Mouse (Mus musculus) heart, embryonic 15.5 days (tissue): ENCODE results near the gene Eml1. TPM values are rescaled to one million over a fixed set of nuclear protein-coding genes. Genes with fewer than 3 reads are reported as not detected.
"Not testable (repeated sequence)": the region's sequence is repeated elsewhere in the genome, so short reads cannot be mapped to it uniquely, and the experiment has no call there.

Experiments
- ATAC-seq: fragments of 200-750 bp; cut with Nextera tagmentation; replicated peaks from 2 replicates; pipeline ENCODE4 v1.8.0; 2017; ENCODE audit warnings: low read depth, moderate TSS enrichment; ENCODE audit not compliant: insufficient number of reproducible peaks, insufficient read depth, low FRiP score
- H3K27ac ChIP-seq: fragments of 300-500 bp; sonication (generic); 2 replicates; pipeline ENCODE4 v1.5.1; 2015; ENCODE audit warnings: mild to moderate bottlenecking, inconsistent platforms
- H3K27me3 ChIP-seq: fragments of 300-500 bp; sonication (generic); 2 replicates; pipeline ENCODE4 v1.6.1; 2015; ENCODE audit warnings: inconsistent platforms
- H3K36me3 ChIP-seq: fragments of 300-500 bp; sonication (generic); 2 replicates; pipeline ENCODE4 v1.6.1; 2015; ENCODE audit warnings: mild to moderate bottlenecking, inconsistent platforms
- H3K4me1 ChIP-seq: fragments of 300-500 bp; sonication (generic); replicated peaks from 2 replicates; pipeline ENCODE4 v1.6.1; 2015; ENCODE audit warnings: inconsistent platforms
- H3K4me2 ChIP-seq: fragments of 300-500 bp; sonication (generic); 2 replicates; pipeline ENCODE4 v1.6.1; 2015; ENCODE audit warnings: inconsistent platforms, mild to moderate bottlenecking, moderate library complexity
- H3K4me3 ChIP-seq: fragments of 300-500 bp; sonication (generic); 2 replicates; pipeline ENCODE4 v1.5.1; 2015; ENCODE audit warnings: mild to moderate bottlenecking, inconsistent platforms
- H3K9ac ChIP-seq: fragments of 300-500 bp; sonication (generic); 2 replicates; pipeline ENCODE4 v1.6.1; 2015; ENCODE audit warnings: mild to moderate bottlenecking, inconsistent platforms
- H3K9me3 ChIP-seq: fragments of 300-500 bp; sonication (generic); replicated peaks from 2 replicates; pipeline ENCODE4 v1.6.1; 2016; ENCODE audit warnings: inconsistent platforms
- whole genome bisulfite sequencing: fragments of 180-500 bp; shearing (Covaris S2); methylation state at CpG from one replicate; pipeline ENCODE4 v1.1.7; 2015; ENCODE audit warnings: mixed read lengths; 5-methylcytosine and 5-hydroxymethylcytosine counted together
- polyA plus RNA-seq: library from polyadenylated mRNA; unstranded; fragments of >200 nt; fragmentation: Nextera tagmentation; extraction: Ambion mirVana; gene quantifications from 2 replicates; pipeline ENCODE4 v1.2.1, GENCODE M21; 2015

The Eml1 gene
- polyA plus RNA-seq, 1 experiment from 2014 or later = 62.5 TPM

GRCm38 (mm10) chr12:108489741-108490140, 119.0 kb downstream of the Eml1 start:
- no peaks in the 10 kb centered on the region for H3K9me3 ChIP-seq
- peaks cover 18% of the 10 kb centered on the region for H3K4me1 ChIP-seq
- no peak overlapping the region for H3K4me3 ChIP-seq
- ATAC-seq = no peak
- no peak overlapping the region for H3K9ac ChIP-seq
- 62% methylated on average over 2 of the region's 2 CpGs for WGBS
- H3K4me2 ChIP-seq = no peak overlapping the region
- no peaks in the 10 kb centered on the region for H3K36me3 ChIP-seq
- no peaks in the 10 kb centered on the region for H3K27me3 ChIP-seq
- no peak overlapping the region for H3K27ac ChIP-seq

GRCm38 (mm10) chr12:108490336-108490735, 119.6 kb downstream of the Eml1 start:
- Histone ChIP-seq H3K4me3 (no peak overlapping the region), H3K9ac (no peak overlapping the region), H3K4me1 (peaks cover 19% of the 10 kb centered on the region), H3K36me3 (no peaks in the 10 kb centered on the region), H3K4me2 (no peak overlapping the region), H3K27ac (no peak overlapping the region), H3K9me3 (no peaks in the 10 kb centered on the region), H3K27me3 (no peaks in the 10 kb centered on the region)
- WGBS = 82% methylated on average over 6 of the region's 6 CpGs
- no peak for ATAC-seq

GRCm38 (mm10) chr12:108490954-108491353, 120.2 kb downstream of the Eml1 start:
- H3K4me3 ChIP-seq = no peak overlapping the region
- H3K27ac ChIP-seq = no peak overlapping the region
- H3K9ac ChIP-seq = no peak overlapping the region
- H3K9me3 ChIP-seq = no peaks in the 10 kb centered on the region
- ATAC-seq = no peak
- WGBS = 42% methylated on average over 7 of the region's 7 CpGs
- no peak overlapping the region for H3K4me2 ChIP-seq
- H3K27me3 ChIP-seq = no peaks in the 10 kb centered on the region
- H3K36me3 ChIP-seq = no peaks in the 10 kb centered on the region
- H3K4me1 ChIP-seq = peaks cover 20% of the 10 kb centered on the region

- Histone ChIP-seq H3K36me3 (no peaks in the 10 kb centered on the region), H3K4me3 (no peak overlapping the region), H3K27ac (peak overlapping the region; percentile 13; the same call in 1 of the 2 replicates), H3K27me3 (no peaks in the 10 kb centered on the region), H3K4me2 (no peak overlapping the region), H3K4me1 (peaks cover 19% of the 10 kb centered on the region), H3K9me3 (no peaks in the 10 kb centered on the region), H3K9ac (no peak overlapping the region)
- 19% methylated on average over 4 of the region's 4 CpGs for WGBS
- ATAC-seq = peak; percentile 38; the same call in 1 of the 2 replicates
Observed at GRCm38 (mm10) chr12:108494011-108494541, 123.3 kb downstream of the Eml1 start.

GRCm38 (mm10) chr12:108495455-108496235, 124.9 kb downstream of the Eml1 start:
- no peak overlapping the region for H3K4me2 ChIP-seq
- WGBS = 56% methylated on average over 8 of the region's 8 CpGs
- no peak overlapping the region for H3K4me3 ChIP-seq
- peaks cover 13% of the 10 kb centered on the region for H3K4me1 ChIP-seq
- H3K9ac ChIP-seq = no peak overlapping the region
- H3K27ac ChIP-seq = peak overlapping the region; percentile 48
- no peaks in the 10 kb centered on the region for H3K27me3 ChIP-seq
- H3K36me3 ChIP-seq = no peaks in the 10 kb centered on the region
- no peaks in the 10 kb centered on the region for H3K9me3 ChIP-seq
- ATAC-seq = 0 out of 2 replicates have a peak, but pooled peaks have one; percentile 40

GRCm38 (mm10) chr12:108503064-108503463, 132.3 kb downstream of the Eml1 start:
- Histone ChIP-seq H3K4me2 (peak overlapping the region; percentile 51), H3K27ac (no peak overlapping the region), H3K9me3 (no peaks in the 10 kb centered on the region), H3K9ac (peak overlapping the region; percentile 36), H3K27me3 (no peaks in the 10 kb centered on the region), H3K4me1 (peaks cover 13% of the 10 kb centered on the region), H3K4me3 (peak overlapping the region; percentile 21), H3K36me3 (no peaks in the 10 kb centered on the region)
- no peak for ATAC-seq
- WGBS = 40% methylated on average over 10 of the region's 10 CpGs

- H3K4me2 ChIP-seq = peak overlapping the region; percentile 51
- peaks cover 13% of the 10 kb centered on the region for H3K4me1 ChIP-seq
- H3K9ac ChIP-seq = peak overlapping the region; percentile 36; the same call in 1 of the 2 replicates
- 0 out of 2 replicates have a peak, but pooled peaks have one; percentile 14 for ATAC-seq
- no peak overlapping the region for H3K27ac ChIP-seq
- H3K4me3 ChIP-seq = peak overlapping the region; percentile 21
- H3K27me3 ChIP-seq = no peaks in the 10 kb centered on the region
- no peaks in the 10 kb centered on the region for H3K36me3 ChIP-seq
- WGBS = 26% methylated on average over 16 of the region's 16 CpGs
- H3K9me3 ChIP-seq = no peaks in the 10 kb centered on the region
Observed at GRCm38 (mm10) chr12:108503582-108503981, 132.8 kb downstream of the Eml1 start.

GRCm38 (mm10) chr12:108505846-108506245, 135.1 kb downstream of the Eml1 start:
- Histone ChIP-seq H3K4me1 (peaks cover 13% of the 10 kb centered on the region), H3K4me3 (no peak overlapping the region), H3K36me3 (no peaks in the 10 kb centered on the region), H3K27me3 (no peaks in the 10 kb centered on the region), H3K27ac (no peak overlapping the region), H3K9me3 (no peaks in the 10 kb centered on the region), H3K4me2 (no peak overlapping the region), H3K9ac (no peak overlapping the region)
- 71% methylated on average over 2 of the region's 2 CpGs for WGBS
- no peak for ATAC-seq

GRCm38 (mm10) chr12:108507046-108507445, 136.3 kb downstream of the Eml1 start:
- H3K9me3 ChIP-seq, H3K27me3 ChIP-seq, H3K4me3 ChIP-seq, H3K4me2 ChIP-seq, H3K36me3 ChIP-seq, ATAC-seq, H3K27ac ChIP-seq, H3K9ac ChIP-seq: not testable (repeated sequence)
- peaks cover 13% of the 10 kb centered on the region for H3K4me1 ChIP-seq
- 78% methylated on average over 3 of the region's 3 CpGs for WGBS

GRCm38 (mm10) chr12:108510571-108510970, 139.8 kb downstream of the Eml1 start:
- no peak for ATAC-seq
- Histone ChIP-seq H3K27ac (no peak overlapping the region), H3K36me3 (peaks cover 12% of the 10 kb centered on the region; the same call in 1 of the 2 replicates), H3K9me3 (no peaks in the 10 kb centered on the region), H3K4me3 (no peak overlapping the region), H3K27me3 (no peaks in the 10 kb centered on the region), H3K4me2 (no peak overlapping the region), H3K9ac (no peak overlapping the region), H3K4me1 (no peaks in the 10 kb centered on the region)
- WGBS = 44% methylated on average over 7 of the region's 7 CpGs

GRCm38 (mm10) chr12:108511009-108511408, 140.3 kb downstream of the Eml1 start:
- ATAC-seq = no peak
- H3K9ac ChIP-seq = no peak overlapping the region
- H3K4me1 ChIP-seq = no peaks in the 10 kb centered on the region
- no peaks in the 10 kb centered on the region for H3K27me3 ChIP-seq
- H3K9me3 ChIP-seq = no peaks in the 10 kb centered on the region
- 9% methylated on average over 3 of the region's 3 CpGs for WGBS
- H3K4me3 ChIP-seq = no peak overlapping the region
- no peak overlapping the region for H3K4me2 ChIP-seq
- H3K36me3 ChIP-seq = peaks cover 12% of the 10 kb centered on the region; the same call in 1 of the 2 replicates
- no peak overlapping the region for H3K27ac ChIP-seq
